Comparison of ENCODE assay signal across 24 mouse cellular contexts in genomic region chr2:79681672-79682071, GRCm38 (mm10). TPM values are rescaled to one million over a fixed set of nuclear protein-coding genes. Genes with fewer than 3 reads are reported as not detected.
"Had no signal": no experiment of that assay in that cellular context is flagged by ENCODE, and none has a peak within 500 bp of the region (broad histone marks: within the 10 kb centered on the region; RNA-seq: fewer than 3 reads in every experiment).

No protein-coding gene starts in this region.

- ATAC-seq: midbrain, embryonic 16.5 days had no signal

- H3K36me3 ChIP-seq: midbrain, embryonic 10.5 days; midbrain, embryonic 12.5 days; neural tube, embryonic 13.5 days; neural tube, embryonic 15.5 days; stomach, embryonic 15.5 days had no signal

- H3K27me3 ChIP-seq: midbrain, embryonic 12.5 days; neural tube, embryonic 13.5 days; neural tube, embryonic 15.5 days; stomach, embryonic 15.5 days had no signal

- H3K9ac ChIP-seq: lung, embryonic 14.5 days; midbrain, embryonic 12.5 days; neural tube, embryonic 13.5 days; neural tube, embryonic 15.5 days; stomach, embryonic 15.5 days had no signal

- H3K27ac ChIP-seq: midbrain, embryonic 10.5 days; midbrain, embryonic 12.5 days; neural tube, embryonic 13.5 days; neural tube, embryonic 15.5 days; stomach, embryonic 15.5 days had no signal

- H3K4me2 ChIP-seq: lung, embryonic 14.5 days; midbrain, embryonic 12.5 days; neural tube, embryonic 13.5 days; neural tube, embryonic 15.5 days; stomach, embryonic 15.5 days had no signal

- H3K9me3 ChIP-seq: midbrain, embryonic 10.5 days; midbrain, embryonic 12.5 days; neural tube, embryonic 13.5 days; neural tube, embryonic 15.5 days; stomach, embryonic 15.5 days had no signal

- H3K4me1 ChIP-seq: midbrain, embryonic 10.5 days; midbrain, embryonic 12.5 days; neural tube, embryonic 13.5 days; neural tube, embryonic 15.5 days; stomach, embryonic 15.5 days had no signal

- DNase-seq: lung, adult 18-20 months; lung, embryonic 14.5 days; lung, postnatal 10 days; lung, postnatal 4 days; midbrain, embryonic 14.5 days; retina, postnatal 1 day; right cerebral cortex, adult 18-20 months; right cerebral cortex, postnatal 25 days; right cerebral cortex, postnatal 4 days; spleen, adult 18-20 months; thymus, adult 18-20 months; thymus, postnatal 14 days; thymus, postnatal 4 days had no signal

- H3K4me3 ChIP-seq: midbrain, embryonic 10.5 days; midbrain, embryonic 12.5 days; myocyte; neural tube, embryonic 13.5 days; neural tube, embryonic 15.5 days; stomach, embryonic 15.5 days had no signal

RNA-seq across cellular contexts. Expression of gene Ppp1r1c, which starts 25.9 kb away (rescaled TPM):
- polyA plus RNA-seq: liver, embryonic 16.5 days; lung, embryonic 14.5 days; myocyte; small intestine, adult 2 months; stomach, embryonic 15.5 days; thymus, postnatal 0 days; urinary bladder, adult 2 months had no signal
